Mouse (Mus musculus): ENCODE results near the gene Fxyd1.

DNA sequence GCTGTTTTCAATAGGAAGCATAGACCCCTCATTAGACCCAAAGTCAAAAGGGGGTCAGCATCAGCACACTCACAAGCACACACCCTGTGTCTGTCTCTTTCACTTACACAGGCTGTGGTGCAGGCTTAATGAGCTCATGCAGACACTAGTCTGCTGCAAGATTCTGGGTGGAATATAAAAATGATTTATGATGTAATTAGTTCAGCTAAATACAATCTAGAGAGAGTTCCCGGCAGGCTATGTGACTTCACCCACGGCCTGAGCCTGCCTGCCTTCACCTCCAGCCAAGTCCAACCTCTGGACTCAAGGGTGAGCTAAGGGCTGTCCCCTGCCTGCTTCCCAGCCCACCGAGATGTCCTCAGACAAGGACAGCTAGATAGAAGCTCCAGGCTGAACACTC lies 48.1 kb downstream of the Fxyd1 start:
- TF ChIP-seq ZC3H11A (IDR thresholded peaks at IDR 0.05; ENCODE audit: borderline replicate concordance, low read depth, low read length) (no peak), ZNF384 (IDR thresholded peaks at IDR 0.05; ENCODE audit: low read depth, low read length) (no peak), CHD2 (IDR thresholded peaks at IDR 0.05; ENCODE audit: low read depth, low read length) (no peak), HCFC1 (IDR thresholded peaks at IDR 0.05; ENCODE audit: borderline replicate concordance, insufficient read depth, low read length) (no peak), MAFK (IDR thresholded peaks at IDR 0.05; ENCODE audit: insufficient read depth, low read depth, low read length) (no peak)
